Mouse (Mus musculus): ENCODE data around the gene Mvd. TPM values are rescaled to one million over a fixed set of nuclear protein-coding genes. Genes with fewer than 3 reads are reported as not detected.

The Mvd gene
- polyA plus RNA-seq, 1 experiment from 2014 or later: 46.3 TPM

DNA sequence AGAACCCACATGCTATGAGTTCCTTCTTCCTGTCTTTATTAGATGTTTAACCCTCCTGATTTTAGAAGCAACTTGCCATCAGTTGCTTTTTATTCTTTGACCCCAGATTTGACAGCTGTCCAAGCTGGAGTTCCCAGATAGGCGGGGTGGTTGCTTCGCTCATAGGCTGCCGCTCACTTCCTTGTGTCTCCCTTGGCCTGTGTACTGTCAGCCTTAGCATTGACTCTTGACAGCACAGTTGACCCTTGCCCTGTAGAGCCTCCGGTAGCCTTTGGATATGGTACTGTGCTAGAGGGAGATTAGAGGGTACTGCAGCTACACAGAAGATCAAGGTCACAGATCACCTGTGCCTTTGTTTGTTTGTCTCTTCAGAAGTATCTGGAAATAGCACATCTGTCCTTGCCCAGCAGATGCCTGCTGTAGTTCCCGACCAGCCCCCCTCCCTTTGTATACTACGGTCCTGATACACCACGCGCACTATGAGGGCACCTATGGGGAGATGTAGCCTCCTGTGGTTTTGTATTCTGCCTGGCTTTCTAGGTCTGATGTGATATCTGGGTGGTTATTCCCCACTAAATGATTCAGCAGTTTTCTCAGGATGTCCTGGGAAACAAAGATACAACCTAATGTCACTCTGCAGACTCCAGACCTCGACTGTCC, 37.9 kb downstream of the Mvd start:
- H3K9me3 ChIP-seq (ENCODE audit: control insufficient read depth, low read length): no peaks in the 10 kb centered on the region
- ATAC-seq (ENCODE audit: low FRiP score): no peak
- H3K4me2 ChIP-seq (replicated peaks; ENCODE audit: low read depth, low read length): no peak overlapping the region
- no peak overlapping the region for H3K27ac ChIP-seq (ENCODE audit: low read depth, low read length)
- H3K27me3 ChIP-seq (ENCODE audit: control insufficient read depth, insufficient read depth, low read length): no peaks in the 10 kb centered on the region; the same call in 1 of the 2 replicates
- no peak for DNase-seq (ENCODE audit: low spot score)
- 94% methylated on average over 9 of the region's 9 CpGs for WGBS
- H3K4me1 ChIP-seq (replicated peaks; ENCODE audit: control insufficient read depth, insufficient read depth, low read length): no peaks in the 10 kb centered on the region
- H3K36me3 ChIP-seq (ENCODE audit: control insufficient read depth, insufficient read depth, low read length): peaks cover 29% of the 10 kb centered on the region
- H3K4me3 ChIP-seq (ENCODE audit: low read depth, low read length): no peak overlapping the region
- H3K9ac ChIP-seq (ENCODE audit: low read depth, low read length): no peak overlapping the region

DNA sequence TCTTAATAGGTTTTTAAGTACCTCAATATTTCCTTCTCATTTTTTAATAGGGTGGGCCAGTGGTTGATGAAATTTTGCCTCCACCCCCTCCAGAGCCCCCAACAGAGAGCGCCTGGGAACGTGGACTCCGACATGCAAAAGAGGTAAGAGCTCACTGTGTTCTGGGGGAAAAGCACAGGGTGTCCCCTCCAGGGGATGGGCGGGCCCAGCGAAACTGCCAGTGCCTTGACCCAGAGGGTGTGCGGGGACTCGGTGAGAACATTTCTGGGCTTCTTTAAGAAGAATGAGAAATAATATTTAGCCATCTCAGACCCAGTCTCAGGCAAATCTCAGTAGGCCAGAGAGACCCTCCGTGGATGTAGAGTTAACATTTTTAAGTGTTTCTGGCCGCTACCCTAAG, 45.0 kb downstream of the Mvd start:
- H3K27ac ChIP-seq (ENCODE audit: low read depth, low read length): no peak overlapping the region
- H3K9me3 ChIP-seq (ENCODE audit: control insufficient read depth, low read length): no peaks in the 10 kb centered on the region
- no peak for DNase-seq (ENCODE audit: low spot score)
- H3K36me3 ChIP-seq (ENCODE audit: control insufficient read depth, insufficient read depth, low read length): peaks cover 12% of the 10 kb centered on the region; the same call in 1 of the 2 replicates
- no peak overlapping the region for H3K4me2 ChIP-seq (replicated peaks; ENCODE audit: low read depth, low read length)
- H3K4me3 ChIP-seq (ENCODE audit: low read depth, low read length): no peak overlapping the region
- H3K27me3 ChIP-seq (ENCODE audit: control insufficient read depth, insufficient read depth, low read length): no peaks in the 10 kb centered on the region
- no peaks in the 10 kb centered on the region for H3K4me1 ChIP-seq (replicated peaks; ENCODE audit: control insufficient read depth, insufficient read depth, low read length)
- 94% methylated on average over 9 of the region's 9 CpGs for WGBS
- H3K9ac ChIP-seq (ENCODE audit: low read depth, low read length): no peak overlapping the region
- no peak for ATAC-seq (ENCODE audit: low FRiP score)

DNA sequence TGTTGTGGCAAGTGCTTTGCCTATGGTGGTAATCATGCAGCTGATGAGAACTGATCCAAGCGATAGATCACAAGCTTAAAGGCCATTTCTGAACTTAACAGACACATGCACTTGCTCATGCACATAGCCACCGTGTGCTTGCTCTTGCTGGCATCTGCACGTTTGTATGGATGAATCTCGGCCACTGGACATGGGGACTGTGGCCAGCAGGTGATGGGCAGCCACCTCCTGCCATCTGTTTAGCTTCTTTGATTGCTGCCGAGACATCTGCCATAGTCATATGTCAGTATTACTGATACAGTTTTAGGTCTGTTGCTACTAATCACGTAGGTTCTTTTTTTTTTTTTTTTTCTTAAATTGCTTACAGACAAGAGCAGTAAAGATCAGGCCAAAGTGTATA, 47.9 kb downstream of the Mvd start:
- Histone ChIP-seq H3K36me3 (ENCODE audit: control insufficient read depth, insufficient read depth, low read length) (peaks cover 8% of the 10 kb centered on the region; the same call in 1 of the 2 replicates), H3K27me3 (ENCODE audit: control insufficient read depth, insufficient read depth, low read length) (no peaks in the 10 kb centered on the region), H3K9me3 (ENCODE audit: control insufficient read depth, low read length) (no peaks in the 10 kb centered on the region), H3K4me2 (replicated peaks; ENCODE audit: low read depth, low read length) (no peak overlapping the region), H3K27ac (ENCODE audit: low read depth, low read length) (no peak overlapping the region), H3K9ac (ENCODE audit: low read depth, low read length) (no peak overlapping the region), H3K4me3 (ENCODE audit: low read depth, low read length) (no peak overlapping the region), H3K4me1 (replicated peaks; ENCODE audit: control insufficient read depth, insufficient read depth, low read length) (no peaks in the 10 kb centered on the region)
- DNase-seq (ENCODE audit: low spot score) (no peak), ATAC-seq (ENCODE audit: low FRiP score) (no peak)
- WGBS: 90% methylated on average over 6 of the region's 6 CpGs

DNA sequence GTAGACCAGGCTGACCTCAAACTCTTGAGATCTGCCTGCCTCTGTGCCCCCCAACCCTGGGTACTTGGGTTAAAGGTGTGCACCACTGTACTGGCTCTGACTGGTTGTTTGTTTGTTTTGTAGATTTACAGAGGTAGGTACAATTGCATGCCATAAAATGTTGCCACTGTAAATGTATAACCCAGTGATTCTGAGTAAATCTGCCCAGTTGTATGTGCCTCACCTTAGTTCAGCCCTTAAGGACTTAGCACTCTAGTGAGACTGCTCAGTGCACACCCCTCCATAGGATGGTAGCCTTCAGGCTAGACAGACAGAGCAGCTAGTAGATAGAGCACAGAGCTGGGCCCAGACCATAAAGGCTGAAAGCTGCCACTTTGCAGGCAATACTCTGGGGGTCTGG, 49.5 kb downstream of the Mvd start:
- Histone ChIP-seq H3K4me3 (ENCODE audit: low read depth, low read length) (no peak overlapping the region), H3K36me3 (ENCODE audit: control insufficient read depth, insufficient read depth, low read length) (peaks cover 6% of the 10 kb centered on the region; the same call in 1 of the 2 replicates), H3K4me1 (replicated peaks; ENCODE audit: control insufficient read depth, insufficient read depth, low read length) (no peaks in the 10 kb centered on the region), H3K4me2 (replicated peaks; ENCODE audit: low read depth, low read length) (no peak overlapping the region), H3K9ac (ENCODE audit: low read depth, low read length) (no peak overlapping the region), H3K9me3 (ENCODE audit: control insufficient read depth, low read length) (no peaks in the 10 kb centered on the region), H3K27ac (ENCODE audit: low read depth, low read length) (no peak overlapping the region), H3K27me3 (ENCODE audit: control insufficient read depth, insufficient read depth, low read length) (no peaks in the 10 kb centered on the region)
- DNase-seq (ENCODE audit: low spot score) (no peak), ATAC-seq (ENCODE audit: low FRiP score) (no peak)

DNA sequence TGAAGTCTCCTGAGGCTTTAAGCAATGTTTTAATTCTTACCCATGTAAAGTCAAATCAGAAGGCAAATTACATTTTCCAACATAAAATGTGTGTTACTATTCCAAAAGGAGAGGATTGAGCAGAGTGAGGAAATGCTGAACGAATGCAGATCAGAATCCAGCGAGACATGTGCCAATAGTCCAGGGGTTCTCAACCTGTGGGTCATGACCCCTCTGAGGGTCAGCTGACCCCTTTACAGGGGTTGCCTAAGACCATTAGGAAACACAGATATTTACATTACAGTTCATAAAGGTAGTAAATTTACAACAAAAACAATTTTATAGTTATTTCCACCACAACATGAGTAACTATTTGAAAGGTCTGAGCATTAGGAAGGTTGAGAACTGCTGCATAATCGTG, 52.5 kb downstream of the Mvd start:
- H3K36me3 ChIP-seq (ENCODE audit: control insufficient read depth, insufficient read depth, low read length): peaks cover 15% of the 10 kb centered on the region; the same call in 1 of the 2 replicates
- no peaks in the 10 kb centered on the region for H3K9me3 ChIP-seq (ENCODE audit: control insufficient read depth, low read length)

DNA sequence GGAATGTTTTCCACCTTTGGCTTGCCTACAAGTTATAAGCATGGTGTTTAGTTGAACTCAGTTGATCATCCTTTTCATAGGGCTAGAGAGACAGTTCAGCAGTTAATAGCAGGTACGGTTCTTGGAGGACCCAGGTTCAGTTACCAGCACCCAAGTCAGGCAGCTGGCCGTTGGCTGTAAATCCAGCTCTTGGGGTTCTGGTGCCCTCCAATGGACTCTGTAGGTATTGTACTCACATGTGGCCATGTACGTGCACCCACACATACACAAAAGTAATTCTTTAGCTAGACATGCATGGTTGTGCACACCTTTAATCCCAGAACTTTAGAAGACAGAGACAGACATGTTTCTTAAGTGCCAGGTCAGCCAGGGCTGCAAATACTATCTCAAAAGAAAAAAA, 53.9 kb downstream of the Mvd start:
- no peak overlapping the region for H3K9ac ChIP-seq (ENCODE audit: low read depth, low read length)
- DNase-seq (ENCODE audit: low spot score): no peak
- H3K36me3 ChIP-seq (ENCODE audit: control insufficient read depth, insufficient read depth, low read length): peaks cover 19% of the 10 kb centered on the region
- no peaks in the 10 kb centered on the region for H3K9me3 ChIP-seq (ENCODE audit: control insufficient read depth, low read length)
- no peak overlapping the region for H3K27ac ChIP-seq (ENCODE audit: low read depth, low read length)
- H3K4me1 ChIP-seq (replicated peaks; ENCODE audit: control insufficient read depth, insufficient read depth, low read length): no peaks in the 10 kb centered on the region
- H3K4me2 ChIP-seq (replicated peaks; ENCODE audit: low read depth, low read length): no peak overlapping the region
- H3K4me3 ChIP-seq (ENCODE audit: low read depth, low read length): no peak overlapping the region
- ATAC-seq (ENCODE audit: low FRiP score): no peak
- H3K27me3 ChIP-seq (ENCODE audit: control insufficient read depth, insufficient read depth, low read length): no peaks in the 10 kb centered on the region
- 91% methylated on average over 3 of the region's 3 CpGs for WGBS

More for the DNA sequence above, 52.5 kb downstream of the Mvd start:
- H3K27ac ChIP-seq (ENCODE audit: low read depth, low read length): no peak overlapping the region
- ATAC-seq (ENCODE audit: low FRiP score) (no peak), DNase-seq (ENCODE audit: low spot score) (no peak)
- H3K4me3 ChIP-seq (ENCODE audit: low read depth, low read length): no peak overlapping the region
- H3K27me3 ChIP-seq (ENCODE audit: control insufficient read depth, insufficient read depth, low read length): no peaks in the 10 kb centered on the region
- WGBS: 93% methylated on average over 3 of the region's 3 CpGs
- H3K4me1 ChIP-seq (replicated peaks; ENCODE audit: control insufficient read depth, insufficient read depth, low read length): no peaks in the 10 kb centered on the region
- no peak overlapping the region for H3K9ac ChIP-seq (ENCODE audit: low read depth, low read length)
- no peak overlapping the region for H3K4me2 ChIP-seq (replicated peaks; ENCODE audit: low read depth, low read length)

Other genes with a start within 250 kb of the Mvd start
- gene Zfpm1, start 161.3 kb downstream of the Mvd start, polyA plus RNA-seq (2014; fragmentation: Nextera tagmentation; extraction: Ambion mirVana): 1.6 and 1.9 TPM in 2 replicates
- 0.11 and 0.25 TPM in 2 replicates for gene Trhr2, start 82.7 kb downstream of the Mvd start, polyA plus RNA-seq (2014; fragmentation: Nextera tagmentation; extraction: Ambion mirVana)
- gene Zc3h18, start 66.8 kb downstream of the Mvd start, polyA plus RNA-seq (2014; fragmentation: Nextera tagmentation; extraction: Ambion mirVana): 38.4 and 38.6 TPM in 2 replicates
- not detected in 2 replicates for gene Il17c, start 21.4 kb downstream of the Mvd start, polyA plus RNA-seq (2014; fragmentation: Nextera tagmentation; extraction: Ambion mirVana)
- gene Cyba, start 10.5 kb downstream of the Mvd start, polyA plus RNA-seq (2014; fragmentation: Nextera tagmentation; extraction: Ambion mirVana): 52.7 and 53.4 TPM in 2 replicates
- not detected in 2 replicates for gene Snai3, start 17.3 kb upstream of the Mvd start, polyA plus RNA-seq (2014; fragmentation: Nextera tagmentation; extraction: Ambion mirVana)
- 24.2 and 27.6 TPM in 2 replicates for gene Rnf166, start 32.6 kb upstream of the Mvd start, polyA plus RNA-seq (2014; fragmentation: Nextera tagmentation; extraction: Ambion mirVana)
- gene Ctu2, start 32.7 kb upstream of the Mvd start, polyA plus RNA-seq (2014; fragmentation: Nextera tagmentation; extraction: Ambion mirVana): 65.6 and 67.5 TPM in 2 replicates
- gene Piezo1, start 107.9 kb upstream of the Mvd start, polyA plus RNA-seq (2014; fragmentation: Nextera tagmentation; extraction: Ambion mirVana): 5.2 and 5.3 TPM in 2 replicates
- gene Cdt1, start 124.6 kb upstream of the Mvd start, polyA plus RNA-seq (2014; fragmentation: Nextera tagmentation; extraction: Ambion mirVana): 19.8 and 21.3 TPM in 2 replicates
- 194 and 206 TPM in 2 replicates for gene Aprt, start 133.5 kb upstream of the Mvd start, polyA plus RNA-seq (2014; fragmentation: Nextera tagmentation; extraction: Ambion mirVana)
- gene Galns, start 168.0 kb upstream of the Mvd start, polyA plus RNA-seq (2014; fragmentation: Nextera tagmentation; extraction: Ambion mirVana): 4.7 and 6.2 TPM in 2 replicates
- 48.3 and 60.2 TPM in 2 replicates for gene Trappc2l, start 168.2 kb upstream of the Mvd start, polyA plus RNA-seq (2014; fragmentation: Nextera tagmentation; extraction: Ambion mirVana)
- not detected in 2 replicates for gene Pabpn1l, start 179.3 kb upstream of the Mvd start, polyA plus RNA-seq (2014; fragmentation: Nextera tagmentation; extraction: Ambion mirVana)